Mouse (Mus musculus) lung, adult 2 months (tissue): Measurements from ENCODE around the gene Eif4g3.

Source experiments
- CTCF ChIP-seq: fragments of 200-500 bp; IDR thresholded peaks from 2 replicates; pipeline ENCODE4 v1.5.1; 2011; ENCODE audit warnings: mild to moderate bottlenecking, low read length, control low read depth; ENCODE audit not compliant: insufficient read depth
- POLR2A ChIP-seq: fragments of 200-500 bp; IDR thresholded peaks from 2 replicates; pipeline ENCODE4 v1.6.1; 2011; ENCODE audit warnings: low read depth, mild to moderate bottlenecking, control low read depth, low read length, borderline replicate concordance; ENCODE audit errors: extremely low read depth

- TF ChIP-seq CTCF (no peak), POLR2A (no peak)
Measured at GRCm38 (mm10) chr4:138149977-138150376, 157.2 kb downstream of the Eif4g3 start.
